Mouse (Mus musculus) midbrain, embryonic 12.5 days (tissue): Measurements from ENCODE around the gene Rnf123. TPM values are rescaled to one million over a fixed set of nuclear protein-coding genes. Genes with fewer than 3 reads are reported as not detected.

Source experiments
- ATAC-seq: fragments of 200-750 bp; cut with Nextera tagmentation; 2 replicates; pipeline ENCODE4 v1.8.0; 2017; ENCODE audit warnings: low read depth, moderate TSS enrichment, moderate library complexity; ENCODE audit not compliant: low FRiP score
- H3K27ac ChIP-seq: fragments of 300-500 bp; sonication (generic); replicated peaks from 2 replicates; pipeline ENCODE4 v1.5.1; 2016; ENCODE audit warnings: mild to moderate bottlenecking
- H3K27me3 ChIP-seq: fragments of 300-500 bp; sonication (generic); 2 replicates; pipeline ENCODE4 v1.6.1; 2016; ENCODE audit warnings: mild to moderate bottlenecking
- H3K36me3 ChIP-seq: fragments of 300-500 bp; sonication (generic); 2 replicates; pipeline ENCODE4 v1.6.1; 2016
- H3K4me1 ChIP-seq: fragments of 300-500 bp; sonication (generic); 2 replicates; pipeline ENCODE4 v1.6.1; 2016
- H3K4me2 ChIP-seq: fragments of 300-500 bp; sonication (generic); replicated peaks from 2 replicates; pipeline ENCODE4 v1.6.1; 2016; ENCODE audit warnings: mild to moderate bottlenecking, moderate library complexity
- H3K4me3 ChIP-seq: fragments of 300-500 bp; sonication (generic); 2 replicates; pipeline ENCODE4 v1.5.1; 2016; ENCODE audit warnings: mild to moderate bottlenecking
- H3K9ac ChIP-seq: fragments of 300-500 bp; sonication (generic); replicated peaks from 2 replicates; pipeline ENCODE4 v1.6.1; 2016; ENCODE audit warnings: mild to moderate bottlenecking, moderate library complexity
- H3K9me3 ChIP-seq: fragments of 300-500 bp; sonication (generic); 2 replicates; pipeline ENCODE4 v1.6.1; 2016; ENCODE audit warnings: mild to moderate bottlenecking
- WGBS: fragments of 180-500 bp; shearing (Covaris S2); methylation state at CpG from one replicate; pipeline ENCODE4 v1.1.7; 2016; 5-methylcytosine and 5-hydroxymethylcytosine counted together
- polyA plus RNA-seq: library from polyadenylated mRNA; unstranded; fragments of >200 nt; fragmentation: Nextera tagmentation; extraction: Ambion mirVana; gene quantifications from 2 replicates; pipeline ENCODE4 v1.2.1, GENCODE M21; 2016

The Rnf123 gene
- polyA plus RNA-seq, 1 experiment from 2014 or later: 41.2 TPM

GRCm38 (mm10) chr9:108072481-108072924 is 10.6 kb downstream of the Rnf123 start:
- H3K4me2 ChIP-seq: no peak overlapping the region
- 49% methylated on average over 9 of the region's 9 CpGs for WGBS
- H3K4me3 ChIP-seq: no peak overlapping the region
- no peak overlapping the region for H3K9ac ChIP-seq
- peak overlapping the region; percentile 52; the same call in 1 of the 2 replicates for H3K27ac ChIP-seq
- no peaks in the 10 kb centered on the region for H3K27me3 ChIP-seq
- no peak for ATAC-seq
- peaks cover 3% of the 10 kb centered on the region; the same call in 1 of the 2 replicates for H3K4me1 ChIP-seq
- no peaks in the 10 kb centered on the region for H3K9me3 ChIP-seq
- H3K36me3 ChIP-seq: peaks cover 29% of the 10 kb centered on the region; the same call in 1 of the 2 replicates

DNA sequence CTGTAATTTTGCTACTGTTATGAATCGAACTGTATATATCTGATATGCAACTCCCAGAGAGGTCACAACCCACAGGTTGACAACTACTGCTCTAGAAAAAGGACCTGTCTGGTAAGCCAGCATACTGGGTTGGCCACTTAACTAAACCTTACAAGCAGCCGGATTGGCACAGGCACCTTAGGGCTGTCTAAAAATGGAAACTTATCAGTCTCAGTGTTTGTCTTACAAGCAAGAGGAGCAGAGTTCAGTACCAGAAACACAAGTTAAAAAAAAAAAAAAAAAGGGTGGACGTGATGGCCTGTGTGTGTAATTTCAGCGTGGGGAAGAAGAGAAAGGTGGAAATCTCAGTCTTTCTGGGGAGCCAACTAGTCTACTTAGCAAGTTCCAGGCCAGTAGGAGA is 11.3 kb downstream of the Rnf123 start:
- no peak overlapping the region for H3K4me2 ChIP-seq
- no peaks in the 10 kb centered on the region for H3K9me3 ChIP-seq
- no peak overlapping the region for H3K27ac ChIP-seq
- H3K27me3 ChIP-seq: no peaks in the 10 kb centered on the region
- 92% methylated on average over 4 of the region's 4 CpGs for WGBS
- H3K9ac ChIP-seq: no peak overlapping the region
- H3K36me3 ChIP-seq: peaks cover 29% of the 10 kb centered on the region; the same call in 1 of the 2 replicates
- H3K4me1 ChIP-seq: peaks cover 3% of the 10 kb centered on the region; the same call in 1 of the 2 replicates
- no peak for ATAC-seq
- H3K4me3 ChIP-seq: no peak overlapping the region

DNA sequence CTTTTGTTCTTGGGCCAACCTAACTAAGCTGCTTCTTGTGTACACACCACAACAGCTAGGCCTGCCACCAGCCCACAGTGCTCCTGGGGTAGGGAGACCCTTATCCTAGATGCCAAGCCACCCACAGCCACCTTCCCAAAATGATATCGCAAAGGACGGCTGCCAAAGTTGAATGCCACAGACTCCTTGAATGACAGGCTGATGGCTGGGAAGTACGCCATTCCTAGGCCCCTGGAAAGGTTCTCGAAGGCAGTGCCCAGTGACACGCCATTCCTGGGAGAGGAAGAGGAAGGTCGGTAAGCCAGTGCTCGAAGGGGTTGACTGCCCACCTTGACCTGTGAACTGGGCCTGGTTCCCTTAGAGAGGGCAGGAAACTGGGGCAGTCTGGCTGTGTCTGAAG is 13.6 kb downstream of the Rnf123 start:
- WGBS: 88% methylated on average over 7 of the region's 7 CpGs
- H3K9me3 ChIP-seq: no peaks in the 10 kb centered on the region
- H3K27me3 ChIP-seq: no peaks in the 10 kb centered on the region
- peaks cover 34% of the 10 kb centered on the region; the same call in 1 of the 2 replicates for H3K36me3 ChIP-seq
- no peak overlapping the region for H3K4me2 ChIP-seq
- ATAC-seq: no peak
- H3K27ac ChIP-seq: no peak overlapping the region
- H3K4me3 ChIP-seq: no peak overlapping the region
- peaks cover 3% of the 10 kb centered on the region; the same call in 1 of the 2 replicates for H3K4me1 ChIP-seq
- no peak overlapping the region for H3K9ac ChIP-seq

GRCm38 (mm10) chr9:108069007-108069406 is 14.1 kb downstream of the Rnf123 start:
- H3K4me3 ChIP-seq: no peak overlapping the region
- 91% methylated on average over 9 of the region's 9 CpGs for WGBS
- H3K27ac ChIP-seq: no peak overlapping the region
- no peaks in the 10 kb centered on the region for H3K27me3 ChIP-seq
- no peak overlapping the region for H3K4me2 ChIP-seq
- H3K4me1 ChIP-seq: peaks cover 3% of the 10 kb centered on the region; the same call in 1 of the 2 replicates
- ATAC-seq: no peak
- no peaks in the 10 kb centered on the region for H3K9me3 ChIP-seq
- peaks cover 34% of the 10 kb centered on the region; the same call in 1 of the 2 replicates for H3K36me3 ChIP-seq
- H3K9ac ChIP-seq: no peak overlapping the region

- no peak overlapping the region for H3K27ac ChIP-seq
- peak; percentile 45; the same call in 1 of the 2 replicates for ATAC-seq
- no peaks in the 10 kb centered on the region for H3K9me3 ChIP-seq
- peaks cover 3% of the 10 kb centered on the region; the same call in 1 of the 2 replicates for H3K4me1 ChIP-seq
- no peak overlapping the region for H3K4me2 ChIP-seq
- 22% methylated on average over 8 of the region's 8 CpGs for WGBS
- H3K27me3 ChIP-seq: no peaks in the 10 kb centered on the region
- H3K36me3 ChIP-seq: peaks cover 40% of the 10 kb centered on the region; the same call in 1 of the 2 replicates
- no peak overlapping the region for H3K9ac ChIP-seq
- no peak overlapping the region for H3K4me3 ChIP-seq
Observed at GRCm38 (mm10) chr9:108067900-108068299, 15.2 kb downstream of the Rnf123 start.

DNA sequence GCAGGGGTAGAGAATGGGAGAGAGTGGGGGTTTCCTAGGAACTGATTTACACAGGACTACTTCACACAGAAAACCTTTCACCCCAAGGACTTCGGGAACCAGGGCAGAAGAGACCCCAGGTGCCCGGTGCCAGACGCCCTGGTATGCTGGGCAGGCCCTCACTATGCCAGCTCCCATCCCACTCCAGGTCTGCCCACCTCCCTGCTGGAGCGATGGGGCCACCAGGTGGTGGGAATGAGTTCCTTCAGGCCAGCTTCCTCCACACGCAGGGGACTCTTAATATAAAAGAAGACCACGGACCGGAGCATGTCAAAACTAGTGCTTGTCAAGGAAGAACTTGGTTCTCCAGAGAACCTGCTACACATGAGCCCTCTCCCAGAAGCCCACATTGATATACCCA is 15.9 kb downstream of the Rnf123 start:
- H3K36me3 ChIP-seq: peaks cover 46% of the 10 kb centered on the region; the same call in 1 of the 2 replicates

GRCm38 (mm10) chr9:108065491-108066011 is 17.6 kb downstream of the Rnf123 start:
- Histone ChIP-seq H3K9me3 (no peaks in the 10 kb centered on the region), H3K27me3 (no peaks in the 10 kb centered on the region), H3K36me3 (peaks cover 46% of the 10 kb centered on the region; the same call in 1 of the 2 replicates), H3K27ac (no peak overlapping the region), H3K4me2 (no peak overlapping the region), H3K4me1 (peaks cover 3% of the 10 kb centered on the region; the same call in 1 of the 2 replicates), H3K9ac (no peak overlapping the region), H3K4me3 (no peak overlapping the region)
- 48% methylated on average over 5 of the region's 5 CpGs for WGBS
- ATAC-seq: peak; percentile 50; the same call in 1 of the 2 replicates

More for the DNA sequence above, 15.9 kb downstream of the Rnf123 start:
- no peaks in the 10 kb centered on the region for H3K27me3 ChIP-seq
- H3K4me2 ChIP-seq: no peak overlapping the region
- no peak for ATAC-seq
- H3K9ac ChIP-seq: no peak overlapping the region
- no peak overlapping the region for H3K27ac ChIP-seq
- WGBS: 78% methylated on average over 7 of the region's 7 CpGs
- peaks cover 3% of the 10 kb centered on the region; the same call in 1 of the 2 replicates for H3K4me1 ChIP-seq
- no peak overlapping the region for H3K4me3 ChIP-seq
- no peaks in the 10 kb centered on the region for H3K9me3 ChIP-seq

DNA sequence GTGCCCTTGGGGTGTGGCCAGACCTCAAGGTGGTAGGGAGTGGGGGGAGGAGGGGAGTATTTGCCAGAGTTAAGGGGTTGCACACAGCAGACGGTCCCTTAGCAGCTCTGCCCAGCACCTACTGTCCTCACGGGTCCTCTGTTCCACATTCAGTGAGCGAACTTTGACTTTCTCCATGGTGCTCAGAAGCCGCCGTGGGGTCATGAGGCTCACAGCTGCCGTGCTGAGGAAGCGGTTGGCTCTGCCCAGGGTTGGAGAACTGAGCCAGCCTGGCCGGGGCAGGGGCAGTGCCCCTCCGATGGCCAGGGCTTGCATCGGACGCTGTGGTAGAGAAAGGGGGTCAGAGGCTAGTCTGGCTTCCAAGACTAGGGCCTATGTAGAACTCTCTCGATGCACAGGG is 19.8 kb downstream of the Rnf123 start:
- Histone ChIP-seq H3K27me3 (no peaks in the 10 kb centered on the region), H3K4me1 (peaks cover 3% of the 10 kb centered on the region; the same call in 1 of the 2 replicates), H3K36me3 (peaks cover 49% of the 10 kb centered on the region), H3K4me3 (no peak overlapping the region), H3K27ac (no peak overlapping the region), H3K9me3 (no peaks in the 10 kb centered on the region), H3K9ac (no peak overlapping the region), H3K4me2 (no peak overlapping the region)
- no peak for ATAC-seq
- WGBS: 89% methylated on average over 12 of the region's 12 CpGs

GRCm38 (mm10) chr9:108062142-108062541 is 21.0 kb downstream of the Rnf123 start:
- Histone ChIP-seq H3K27me3 (no peaks in the 10 kb centered on the region), H3K4me3 (no peak overlapping the region), H3K9me3 (no peaks in the 10 kb centered on the region), H3K4me1 (no peaks in the 10 kb centered on the region), H3K36me3 (peaks cover 60% of the 10 kb centered on the region), H3K27ac (no peak overlapping the region), H3K9ac (no peak overlapping the region), H3K4me2 (no peak overlapping the region)
- WGBS: 85% methylated on average over 3 of the region's 3 CpGs
- ATAC-seq: no peak

DNA sequence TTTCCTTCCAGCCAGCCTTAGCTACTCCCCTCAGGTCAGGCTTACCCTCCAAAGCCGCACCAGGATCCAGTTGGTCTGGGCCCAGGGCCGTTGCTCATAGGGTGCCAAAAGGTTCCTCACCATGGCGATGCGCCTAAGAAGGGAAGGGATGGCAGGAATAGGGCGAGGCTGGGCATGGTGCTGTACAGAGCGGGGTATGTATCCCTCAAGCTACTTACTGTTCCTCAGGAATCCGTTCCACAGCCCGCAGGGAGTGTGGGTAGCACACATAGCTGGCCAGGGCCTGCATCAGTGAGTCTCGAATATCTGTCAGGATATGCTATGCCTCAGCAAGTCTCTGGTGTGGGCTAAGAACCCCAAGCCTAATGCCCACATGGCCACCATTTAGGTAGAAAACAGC is 24.9 kb downstream of the Rnf123 start:
- Histone ChIP-seq H3K4me1 (peaks cover 2% of the 10 kb centered on the region; the same call in 1 of the 2 replicates), H3K27me3 (no peaks in the 10 kb centered on the region), H3K4me3 (no peak overlapping the region), H3K9ac (no peak overlapping the region), H3K4me2 (no peak overlapping the region), H3K36me3 (peaks cover 88% of the 10 kb centered on the region), H3K27ac (no peak overlapping the region), H3K9me3 (no peaks in the 10 kb centered on the region)
- 91% methylated on average over 9 of the region's 9 CpGs for WGBS
- no peak for ATAC-seq

DNA sequence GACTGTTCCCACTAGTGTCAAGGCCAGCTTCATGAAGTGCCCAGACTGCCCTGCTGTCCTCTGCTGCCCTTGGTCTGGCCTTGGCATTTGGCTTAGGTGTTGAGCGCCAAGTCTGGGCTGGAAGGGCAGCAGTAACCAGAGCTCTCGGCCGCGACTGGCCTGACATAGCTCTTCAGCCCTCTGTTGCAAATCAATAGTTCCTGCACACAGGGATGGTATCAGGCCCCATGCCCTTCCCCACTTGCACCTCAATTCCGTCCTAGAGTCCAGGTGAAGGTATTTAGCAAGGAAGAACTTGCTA is 25.9 kb downstream of the Rnf123 start:
- Histone ChIP-seq H3K4me3 (no peak overlapping the region), H3K27ac (no peak overlapping the region), H3K9ac (no peak overlapping the region), H3K4me2 (no peak overlapping the region), H3K9me3 (no peaks in the 10 kb centered on the region), H3K4me1 (peaks cover 5% of the 10 kb centered on the region; the same call in 1 of the 2 replicates), H3K27me3 (no peaks in the 10 kb centered on the region), H3K36me3 (peaks cover 80% of the 10 kb centered on the region)
- no peak for ATAC-seq
- WGBS: 93% methylated on average over 5 of the region's 5 CpGs

- no peak overlapping the region for H3K4me3 ChIP-seq
- H3K9ac ChIP-seq: no peak overlapping the region
- peaks cover 80% of the 10 kb centered on the region for H3K36me3 ChIP-seq
- H3K4me1 ChIP-seq: peaks cover 5% of the 10 kb centered on the region; the same call in 1 of the 2 replicates
- no peaks in the 10 kb centered on the region for H3K27me3 ChIP-seq
- no peak for ATAC-seq
- WGBS: 81% methylated on average over 28 of the region's 28 CpGs
- H3K9me3 ChIP-seq: no peaks in the 10 kb centered on the region
- no peak overlapping the region for H3K27ac ChIP-seq
- H3K4me2 ChIP-seq: no peak overlapping the region
Observed at GRCm38 (mm10) chr9:108056361-108057261, 26.5 kb downstream of the Rnf123 start.
